Mouse (Mus musculus) erythroblast, embryonic 14.5 days (primary cell): ENCODE measurements around the gene Barx2.

ENCODE experiments used
- GATA1 ChIP-seq: IDR thresholded peaks from 2 replicates; pipeline ENCODE4 v1.6.1; 2012; ENCODE audit warnings: low read length, inconsistent platforms, mixed read lengths
- TAL1 ChIP-seq: IDR thresholded peaks from 3 replicates; pipeline ENCODE4 v1.6.1; 2012; ENCODE audit warnings: low read length, inconsistent platforms, mixed read lengths

GRCm38 (mm10) chr9:31840037-31840436 is 73.2 kb downstream of the Barx2 start:
- TF ChIP-seq GATA1 (no peak), TAL1 (no peak)
